Mouse (Mus musculus) forebrain, embryonic 14.5 days (tissue): ENCODE measurements around the gene Kcnd3. TPM values are rescaled to one million over a fixed set of nuclear protein-coding genes. Genes with fewer than 3 reads are reported as not detected.

Experiments
- ATAC-seq: fragments of 200-750 bp; cut with Nextera tagmentation; 2 replicates; pipeline ENCODE4 v1.8.0; 2017; ENCODE audit warnings: mild to moderate bottlenecking, moderate library complexity
- DNase-seq: peaks from one replicate; pipeline ENCODE4 v3.0.0-alpha.2; 2015; ENCODE audit warnings: low spot score
- H3K27ac ChIP-seq: fragments of 300-500 bp; sonication (generic); 2 replicates; pipeline ENCODE4 v1.5.1; 2014; ENCODE audit warnings: low read depth, mild to moderate bottlenecking, control low read depth, low read length, moderate library complexity
- H3K27me3 ChIP-seq: fragments of 300-500 bp; sonication (generic); replicated peaks from 2 replicates; pipeline ENCODE4 v1.6.1; 2014; ENCODE audit warnings: low read length, control low read depth, mixed read lengths; ENCODE audit not compliant: control insufficient read depth, insufficient read depth
- H3K36me3 ChIP-seq: fragments of 300-500 bp; sonication (generic); 2 replicates; pipeline ENCODE4 v1.6.1; 2014; ENCODE audit warnings: low read length, control low read depth; ENCODE audit not compliant: control insufficient read depth, insufficient read depth
- H3K4me1 ChIP-seq: fragments of 300-500 bp; sonication (generic); 2 replicates; pipeline ENCODE4 v1.6.1; 2014; ENCODE audit warnings: antibody characterized with exemption, low read length, control low read depth; ENCODE audit not compliant: control insufficient read depth, insufficient read depth
- H3K4me2 ChIP-seq: fragments of 300-500 bp; sonication (generic); 2 replicates; pipeline ENCODE4 v1.6.1; 2014; ENCODE audit warnings: mild to moderate bottlenecking, control low read depth, low read length
- H3K4me3 ChIP-seq: fragments of 300-500 bp; sonication (generic); 2 replicates; pipeline ENCODE4 v1.5.1; 2014; ENCODE audit warnings: low read depth, low read length, control low read depth
- H3K9ac ChIP-seq: fragments of 300-500 bp; sonication (generic); 2 replicates; pipeline ENCODE4 v1.6.1; 2014; ENCODE audit warnings: mild to moderate bottlenecking, low read length, control low read depth, moderate library complexity
- H3K9me3 ChIP-seq: fragments of 300-500 bp; sonication (generic); replicated peaks from 2 replicates; pipeline ENCODE4 v1.6.1; 2016; ENCODE audit warnings: low read length, control low read depth, mixed read lengths; ENCODE audit not compliant: control insufficient read depth
- WGBS: fragments of 180-500 bp; shearing (Covaris S2); extraction: QIAGEN DNeasy Blood & Tissue Kit; methylation state at CpG from one replicate; pipeline ENCODE4 v1.1.7; 2014; 5-methylcytosine and 5-hydroxymethylcytosine counted together
- polyA plus RNA-seq: library from polyadenylated mRNA; unstranded; fragments of >200 nt; fragmentation: Nextera tagmentation; extraction: Ambion mirVana; gene quantifications from 2 replicates; pipeline ENCODE4 v1.2.1, GENCODE M21; 2014

The Kcnd3 gene
- polyA plus RNA-seq, 1 experiment from 2014 or later, result 6.3 TPM

GRCm38 (mm10) chr3:105520446-105520845 is 68.3 kb downstream of the Kcnd3 start:
- no peaks in the 10 kb centered on the region for H3K36me3 ChIP-seq
- H3K9me3 ChIP-seq, result no peaks in the 10 kb centered on the region
- ATAC-seq, result no peak
- WGBS, result 84% methylated on average over 6 of the region's 6 CpGs
- no peaks in the 10 kb centered on the region for H3K27me3 ChIP-seq
- no peak overlapping the region for H3K4me2 ChIP-seq
- DNase-seq, result no peak
- H3K9ac ChIP-seq, result no peak overlapping the region
- no peak overlapping the region for H3K4me3 ChIP-seq
- peaks cover 8% of the 10 kb centered on the region for H3K4me1 ChIP-seq
- H3K27ac ChIP-seq, result no peak overlapping the region

GRCm38 (mm10) chr3:105521178-105521631 is 69.1 kb downstream of the Kcnd3 start:
- 0 out of 2 replicates have a peak overlapping the region, but pooled peaks have one; percentile 5 for H3K4me2 ChIP-seq
- H3K36me3 ChIP-seq, result no peaks in the 10 kb centered on the region
- no peak overlapping the region for H3K9ac ChIP-seq
- H3K4me3 ChIP-seq, result no peak overlapping the region
- peak; percentile 85 for ATAC-seq
- WGBS, result 61% methylated on average over 12 of the region's 12 CpGs
- no peaks in the 10 kb centered on the region for H3K27me3 ChIP-seq
- H3K9me3 ChIP-seq, result no peaks in the 10 kb centered on the region
- peak; percentile 92 for DNase-seq
- peak overlapping the region; percentile 68; the same call in 1 of the 2 replicates for H3K27ac ChIP-seq
- H3K4me1 ChIP-seq, result peaks cover 8% of the 10 kb centered on the region

GRCm38 (mm10) chr3:105521639-105522038 is 69.5 kb downstream of the Kcnd3 start:
- 0 out of 2 replicates have a peak overlapping the region, but pooled peaks have one; percentile 5 for H3K4me2 ChIP-seq
- 85% methylated on average over 4 of the region's 4 CpGs for WGBS
- H3K9ac ChIP-seq, result no peak overlapping the region
- H3K27ac ChIP-seq, result no peak overlapping the region
- no peaks in the 10 kb centered on the region for H3K36me3 ChIP-seq
- peaks cover 8% of the 10 kb centered on the region for H3K4me1 ChIP-seq
- ATAC-seq, result no peak
- no peaks in the 10 kb centered on the region for H3K9me3 ChIP-seq
- DNase-seq, result no peak
- no peaks in the 10 kb centered on the region for H3K27me3 ChIP-seq
- no peak overlapping the region for H3K4me3 ChIP-seq

- H3K27ac ChIP-seq, result peak overlapping the region; percentile 52; the same call in 1 of the 2 replicates
- no peaks in the 10 kb centered on the region for H3K9me3 ChIP-seq
- no peak for ATAC-seq
- peak; percentile 62 for DNase-seq
- no peaks in the 10 kb centered on the region for H3K27me3 ChIP-seq
- no peak overlapping the region for H3K4me3 ChIP-seq
- 38% methylated on average over 8 of the region's 8 CpGs for WGBS
- H3K9ac ChIP-seq, result no peak overlapping the region
- peaks cover 52% of the 10 kb centered on the region for H3K4me1 ChIP-seq
- H3K36me3 ChIP-seq, result no peaks in the 10 kb centered on the region
- no peak overlapping the region for H3K4me2 ChIP-seq
These were observed 76.7 kb downstream of the Kcnd3 start for GRCm38 (mm10) chr3:105528860-105529259.

GRCm38 (mm10) chr3:105529700-105530099 is 77.6 kb downstream of the Kcnd3 start:
- Histone ChIP-seq H3K27me3 (no peaks in the 10 kb centered on the region), H3K36me3 (no peaks in the 10 kb centered on the region), H3K27ac (peak overlapping the region; percentile 90), H3K9me3 (no peaks in the 10 kb centered on the region), H3K9ac (no peak overlapping the region), H3K4me3 (no peak overlapping the region), H3K4me1 (peaks cover 52% of the 10 kb centered on the region), H3K4me2 (no peak overlapping the region; the same call in 1 of the 2 replicates)
- DNase-seq (no peak), ATAC-seq (peak; percentile 1; the same call in 1 of the 2 replicates)
- WGBS, result 10% methylated on average over 5 of the region's 5 CpGs

GRCm38 (mm10) chr3:105530363-105531130 is 78.4 kb downstream of the Kcnd3 start:
- Histone ChIP-seq H3K27me3 (no peaks in the 10 kb centered on the region), H3K27ac (peak overlapping the region; percentile 90), H3K36me3 (no peaks in the 10 kb centered on the region), H3K4me2 (peak overlapping the region; percentile 43), H3K9ac (no peak overlapping the region), H3K4me1 (peaks cover 52% of the 10 kb centered on the region), H3K9me3 (no peaks in the 10 kb centered on the region), H3K4me3 (no peak overlapping the region)
- 4% methylated on average over 11 of the region's 11 CpGs for WGBS
- DNase-seq (peak; percentile 97), ATAC-seq (peak; percentile 93)

GRCm38 (mm10) chr3:105538406-105538805 is 86.3 kb downstream of the Kcnd3 start:
- Histone ChIP-seq H3K9me3 (no peaks in the 10 kb centered on the region), H3K4me1 (peaks cover 14% of the 10 kb centered on the region), H3K9ac (no peak overlapping the region), H3K4me2 (no peak overlapping the region), H3K27ac (no peak overlapping the region; the same call in 1 of the 2 replicates), H3K27me3 (no peaks in the 10 kb centered on the region), H3K36me3 (no peaks in the 10 kb centered on the region), H3K4me3 (no peak overlapping the region)
- WGBS, result 55% methylated on average over 6 of the region's 6 CpGs
- 0 out of 2 replicates have a peak, but pooled peaks have one; percentile 25 for ATAC-seq
- no peak for DNase-seq

GRCm38 (mm10) chr3:105538819-105539607 is 86.9 kb downstream of the Kcnd3 start:
- Histone ChIP-seq H3K4me3 (no peak overlapping the region), H3K9me3 (no peaks in the 10 kb centered on the region), H3K4me2 (peak overlapping the region; percentile 0; the same call in 1 of the 2 replicates), H3K9ac (no peak overlapping the region), H3K27me3 (no peaks in the 10 kb centered on the region), H3K27ac (0 out of 2 replicates have a peak overlapping the region, but pooled peaks have one; percentile 17), H3K36me3 (no peaks in the 10 kb centered on the region), H3K4me1 (peaks cover 12% of the 10 kb centered on the region)
- DNase-seq (peak; percentile 63), ATAC-seq (peak; percentile 81)
- 18% methylated on average over 13 of the region's 13 CpGs for WGBS
